Mouse (Mus musculus): ENCODE measurements around the gene Ralgapb. TPM values are rescaled to one million over a fixed set of nuclear protein-coding genes. Genes with fewer than 3 reads are reported as not detected.

The Ralgapb gene
- polyA plus RNA-seq, 1 experiment from 2014 or later = 14.8 TPM

DNA sequence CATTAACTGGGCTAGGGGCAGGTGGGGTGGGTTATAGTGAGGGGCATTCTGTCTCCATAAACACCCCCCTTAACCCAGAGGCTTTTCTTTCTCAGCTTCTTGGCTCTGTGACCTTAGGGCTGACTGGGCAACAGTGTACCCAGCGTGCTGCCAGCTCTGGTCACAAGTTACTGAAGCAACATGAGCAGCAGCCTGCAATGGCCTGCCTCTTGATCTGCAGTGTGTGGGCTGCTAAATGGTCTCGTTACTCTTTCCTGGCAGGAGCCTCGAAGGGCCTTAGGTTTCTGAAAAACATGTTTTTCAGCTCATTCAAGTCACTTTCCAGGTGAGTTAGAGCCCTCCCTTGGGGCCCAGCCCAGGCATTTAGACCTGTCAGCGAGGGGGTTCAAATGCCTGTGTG is 94.0 kb downstream of the Ralgapb start:
- 58% methylated on average over 4 of the region's 4 CpGs for WGBS
- no peaks in the 10 kb centered on the region for H3K4me1 ChIP-seq (ENCODE audit: insufficient read depth, low read depth, low read length)
- H3K4me3 ChIP-seq (ENCODE audit: low read depth, low read length) = no peak overlapping the region
- no peaks in the 10 kb centered on the region for H3K9me3 ChIP-seq (ENCODE audit: low read length)
- no peaks in the 10 kb centered on the region for H3K27me3 ChIP-seq (replicated peaks; ENCODE audit: insufficient read depth, low read length)
- no peak overlapping the region for H3K9ac ChIP-seq (replicated peaks; ENCODE audit: low read depth)
- no peak for TF ChIP-seq EP300 (IDR thresholded peaks at IDR 0.05)
- no peak for TF ChIP-seq CTCF (IDR thresholded peaks at IDR 0.05)
- no peak overlapping the region for H3K4me2 ChIP-seq (replicated peaks; ENCODE audit: low read depth, low read length)
- no peak for DNase-seq (ENCODE audit: low spot score)
- peaks cover 12% of the 10 kb centered on the region; the same call in 1 of the 2 replicates for H3K36me3 ChIP-seq (ENCODE audit: insufficient read depth, low read length)
- no peak for ATAC-seq
- H3K27ac ChIP-seq (ENCODE audit: low read length) = no peak overlapping the region

DNA sequence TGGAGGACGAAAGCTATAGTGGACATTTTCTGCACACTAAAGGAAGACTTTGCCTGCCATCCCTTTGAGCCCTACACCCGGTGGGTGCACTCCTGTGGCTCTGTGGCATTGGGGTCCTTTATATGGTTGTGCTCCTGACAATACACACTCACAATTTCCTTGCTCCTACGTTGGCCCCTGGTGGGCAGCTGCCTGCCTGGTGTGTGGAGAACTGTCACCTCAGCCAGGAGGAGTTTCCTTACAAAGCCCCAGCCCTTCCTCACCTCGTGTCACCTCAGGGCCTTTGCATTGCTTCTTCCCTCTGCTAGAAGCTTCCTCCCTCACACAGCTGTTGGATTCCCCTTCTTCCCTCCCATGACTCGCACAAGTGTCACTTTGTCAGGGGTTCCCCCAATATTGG is 96.8 kb downstream of the Ralgapb start:
- Histone ChIP-seq H3K9ac (replicated peaks; ENCODE audit: low read depth) (no peak overlapping the region), H3K9me3 (ENCODE audit: low read length) (no peaks in the 10 kb centered on the region), H3K4me3 (ENCODE audit: low read depth, low read length) (no peak overlapping the region), H3K36me3 (ENCODE audit: insufficient read depth, low read length) (no peaks in the 10 kb centered on the region), H3K4me1 (ENCODE audit: insufficient read depth, low read depth, low read length) (no peaks in the 10 kb centered on the region), H3K27ac (ENCODE audit: low read length) (no peak overlapping the region), H3K4me2 (replicated peaks; ENCODE audit: low read depth, low read length) (no peak overlapping the region), H3K27me3 (replicated peaks; ENCODE audit: insufficient read depth, low read length) (no peaks in the 10 kb centered on the region)
- 80% methylated on average over 5 of the region's 5 CpGs for WGBS
- DNase-seq (ENCODE audit: low spot score) = no peak
- no peak for ATAC-seq
- TF ChIP-seq CTCF (IDR thresholded peaks at IDR 0.05) = no peak
- TF ChIP-seq EP300 (IDR thresholded peaks at IDR 0.05) = no peak

DNA sequence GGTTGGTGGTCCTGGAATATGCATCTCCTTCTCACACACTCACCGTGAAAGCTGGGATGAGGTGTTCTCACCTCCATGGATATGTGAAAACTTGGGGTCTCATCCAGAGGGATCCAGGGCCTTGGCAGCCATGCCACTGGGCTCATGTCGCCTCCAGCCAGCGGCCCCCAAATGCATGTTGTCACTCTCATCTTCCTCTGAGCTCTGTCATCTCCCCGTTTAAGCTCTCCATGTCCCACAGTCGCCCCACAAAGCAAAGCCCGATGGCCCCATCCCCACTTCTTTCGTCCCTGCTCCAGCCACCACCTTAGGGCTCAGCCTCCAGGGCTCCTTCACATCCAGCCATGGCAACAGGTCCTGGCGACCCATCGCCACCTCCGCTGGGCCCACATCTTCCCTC is 97.4 kb downstream of the Ralgapb start:
- H3K4me2 ChIP-seq (replicated peaks; ENCODE audit: low read depth, low read length) = no peak overlapping the region

DNA sequence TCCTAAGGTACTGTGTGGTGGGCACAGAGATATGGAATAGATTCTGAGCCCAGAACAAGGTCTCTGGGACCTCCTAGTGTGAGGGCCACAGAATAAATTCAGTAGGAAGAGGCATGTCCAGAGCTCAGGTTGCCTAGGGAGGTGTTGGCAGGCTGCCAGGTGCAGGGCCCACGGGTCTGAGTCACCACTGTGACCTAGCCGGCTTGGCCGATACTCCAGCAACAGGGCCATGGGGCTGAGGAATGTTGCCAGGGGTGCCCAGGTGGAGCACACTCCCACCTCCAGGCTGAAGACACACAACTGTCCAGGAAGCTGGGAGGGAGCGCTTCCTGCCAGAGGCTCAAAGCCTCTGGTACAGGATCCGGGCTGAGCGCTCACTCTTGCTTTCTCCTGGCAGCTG is 101.0 kb downstream of the Ralgapb start:
- Histone ChIP-seq H3K36me3 (ENCODE audit: insufficient read depth, low read length) (no peaks in the 10 kb centered on the region), H3K4me2 (replicated peaks; ENCODE audit: low read depth, low read length) (no peak overlapping the region), H3K9ac (replicated peaks; ENCODE audit: low read depth) (no peak overlapping the region), H3K4me3 (ENCODE audit: low read depth, low read length) (no peak overlapping the region), H3K4me1 (ENCODE audit: insufficient read depth, low read depth, low read length) (no peaks in the 10 kb centered on the region), H3K27ac (ENCODE audit: low read length) (0 out of 2 replicates have a peak overlapping the region, but pooled peaks have one; percentile 43), H3K9me3 (ENCODE audit: low read length) (no peaks in the 10 kb centered on the region), H3K27me3 (replicated peaks; ENCODE audit: insufficient read depth, low read length) (no peaks in the 10 kb centered on the region)
- DNase-seq (ENCODE audit: low spot score) (peak; percentile 73), ATAC-seq (peak; percentile 74)
- 55% methylated on average over 6 of the region's 6 CpGs for WGBS
- no peak for TF ChIP-seq CTCF (IDR thresholded peaks at IDR 0.05)
- TF ChIP-seq EP300 (IDR thresholded peaks at IDR 0.05) = no peak

More for the DNA sequence above, 97.4 kb downstream of the Ralgapb start:
- Histone ChIP-seq H3K36me3 (ENCODE audit: insufficient read depth, low read length) (no peaks in the 10 kb centered on the region), H3K27ac (ENCODE audit: low read length) (no peak overlapping the region), H3K27me3 (replicated peaks; ENCODE audit: insufficient read depth, low read length) (no peaks in the 10 kb centered on the region), H3K4me3 (ENCODE audit: low read depth, low read length) (no peak overlapping the region), H3K9ac (replicated peaks; ENCODE audit: low read depth) (no peak overlapping the region), H3K9me3 (ENCODE audit: low read length) (no peaks in the 10 kb centered on the region), H3K4me1 (ENCODE audit: insufficient read depth, low read depth, low read length) (no peaks in the 10 kb centered on the region)
- ATAC-seq = no peak
- DNase-seq (ENCODE audit: low spot score) = no peak
- TF ChIP-seq EP300 (IDR thresholded peaks at IDR 0.05) = no peak
- no peak for TF ChIP-seq CTCF (IDR thresholded peaks at IDR 0.05)
- 92% methylated on average over 10 of the region's 10 CpGs for WGBS

DNA sequence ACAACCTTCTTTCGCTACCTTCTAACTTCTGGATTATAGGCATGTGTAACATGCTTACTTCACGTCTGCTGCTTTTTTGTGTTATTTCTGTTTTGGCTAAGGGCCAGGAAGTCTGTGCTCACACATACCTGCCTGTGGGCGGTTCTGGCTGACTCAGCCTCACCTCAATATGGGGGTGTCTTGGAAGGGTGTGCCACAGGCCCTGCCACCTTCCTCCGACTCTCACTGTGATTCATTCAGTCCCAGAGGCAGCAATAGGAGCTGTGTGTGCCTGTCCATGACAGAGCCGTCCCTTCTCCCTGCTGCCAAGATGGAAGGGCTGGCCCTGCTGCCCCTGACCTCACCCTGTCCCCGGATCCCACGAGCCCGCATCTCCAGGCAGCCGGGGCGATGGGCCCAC is 102.9 kb downstream of the Ralgapb start, which contains the start of gene Arhgap40:
Gene Arhgap40 (plus strand): TSS at position 269 of the 400 bp plus-strand sequence.
- DNase-seq (ENCODE audit: low spot score) (peak; percentile 51), ATAC-seq (peak; percentile 52)
- Histone ChIP-seq H3K36me3 (ENCODE audit: insufficient read depth, low read length) (no peaks in the 10 kb centered on the region), H3K9me3 (ENCODE audit: low read length) (no peaks in the 10 kb centered on the region), H3K4me1 (ENCODE audit: insufficient read depth, low read depth, low read length) (no peaks in the 10 kb centered on the region), H3K4me3 (ENCODE audit: low read depth, low read length) (no peak within 1 kb of the TSS), H3K27ac (ENCODE audit: low read length) (no peak within 1 kb of the TSS), H3K4me2 (replicated peaks; ENCODE audit: low read depth, low read length) (no peak within 1 kb of the TSS), H3K9ac (replicated peaks; ENCODE audit: low read depth) (no peak within 1 kb of the TSS), H3K27me3 (replicated peaks; ENCODE audit: insufficient read depth, low read length) (no peaks in the 10 kb centered on the region)
- no peak for TF ChIP-seq EP300 (IDR thresholded peaks at IDR 0.05)
- no peak for TF ChIP-seq CTCF (IDR thresholded peaks at IDR 0.05)
- WGBS = 64% methylated on average over 10 of the region's 10 CpGs

DNA sequence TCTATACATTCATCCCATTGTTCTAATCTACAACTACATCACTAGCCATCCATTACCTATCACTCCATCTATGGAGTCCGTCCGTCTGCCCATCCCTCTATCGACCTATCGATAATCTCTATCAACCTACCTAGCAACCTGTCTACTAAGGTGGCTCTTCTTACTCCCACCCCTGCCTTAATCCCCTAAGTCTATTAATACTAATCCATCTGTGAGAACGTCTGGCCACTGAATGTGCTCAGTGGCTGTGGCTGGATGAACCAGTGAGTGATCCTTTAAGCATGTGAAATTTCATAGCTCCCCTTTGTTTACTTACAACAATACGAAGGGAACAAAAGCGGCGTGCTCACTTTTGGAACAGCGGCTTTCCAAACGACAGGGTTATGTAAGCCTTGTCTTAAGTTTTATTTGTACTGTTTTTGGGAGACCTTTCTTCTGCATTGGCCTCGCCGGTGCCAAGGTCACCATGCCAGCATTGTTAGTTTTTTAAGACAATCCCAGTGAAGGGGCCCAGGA is 104.2 kb downstream of the Ralgapb start:
- Histone ChIP-seq H3K27ac (ENCODE audit: low read length) (no peak overlapping the region), H3K4me3 (ENCODE audit: low read depth, low read length) (no peak overlapping the region), H3K27me3 (replicated peaks; ENCODE audit: insufficient read depth, low read length) (no peaks in the 10 kb centered on the region), H3K9me3 (ENCODE audit: low read length) (no peaks in the 10 kb centered on the region), H3K4me1 (ENCODE audit: insufficient read depth, low read depth, low read length) (no peaks in the 10 kb centered on the region), H3K36me3 (ENCODE audit: insufficient read depth, low read length) (no peaks in the 10 kb centered on the region), H3K4me2 (replicated peaks; ENCODE audit: low read depth, low read length) (no peak overlapping the region), H3K9ac (replicated peaks; ENCODE audit: low read depth) (no peak overlapping the region)
- no peak for TF ChIP-seq CTCF (IDR thresholded peaks at IDR 0.05)
- TF ChIP-seq EP300 (IDR thresholded peaks at IDR 0.05) = no peak
- WGBS = 65% methylated on average over 12 of the region's 12 CpGs
- no peak for DNase-seq (ENCODE audit: low spot score)
- no peak for ATAC-seq

DNA sequence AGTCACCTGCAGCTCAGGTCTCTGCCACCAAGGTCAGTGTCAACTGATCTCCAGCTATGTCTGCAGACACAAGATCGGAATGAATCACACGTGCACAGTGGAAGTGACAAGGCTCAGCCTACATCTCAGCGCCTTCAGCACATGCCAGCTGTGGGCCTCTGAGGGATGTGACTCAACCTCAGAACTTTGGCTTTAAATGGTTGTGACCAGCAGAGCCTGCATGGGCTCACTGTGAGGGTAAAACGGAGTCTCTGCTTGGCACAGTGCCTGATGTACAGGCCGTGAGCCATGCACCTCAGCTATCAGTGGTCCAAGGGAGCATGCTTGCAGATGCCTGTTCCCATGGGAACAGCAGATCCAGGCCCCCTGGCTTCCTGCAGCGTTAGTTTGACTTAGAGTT is 108.9 kb downstream of the Ralgapb start:
- Histone ChIP-seq H3K4me3 (ENCODE audit: low read depth, low read length) (no peak overlapping the region), H3K27me3 (replicated peaks; ENCODE audit: insufficient read depth, low read length) (no peaks in the 10 kb centered on the region), H3K27ac (ENCODE audit: low read length) (no peak overlapping the region; the same call in 1 of the 2 replicates), H3K9ac (replicated peaks; ENCODE audit: low read depth) (no peak overlapping the region), H3K9me3 (ENCODE audit: low read length) (no peaks in the 10 kb centered on the region), H3K4me1 (ENCODE audit: insufficient read depth, low read depth, low read length) (no peaks in the 10 kb centered on the region), H3K36me3 (ENCODE audit: insufficient read depth, low read length) (no peaks in the 10 kb centered on the region), H3K4me2 (replicated peaks; ENCODE audit: low read depth, low read length) (no peak overlapping the region)
- TF ChIP-seq EP300 (IDR thresholded peaks at IDR 0.05) (no peak), CTCF (IDR thresholded peaks at IDR 0.05) (no peak)
- ATAC-seq (no peak), DNase-seq (ENCODE audit: low spot score) (no peak)
- 50% methylated on average over 6 of the region's 6 CpGs for WGBS
